Mouse (Mus musculus): ENCODE measurements around the gene Coq8a. TPM values are rescaled to one million over a fixed set of nuclear protein-coding genes. Genes with fewer than 3 reads are reported as not detected.

Gene Coq8a
- polyA plus RNA-seq, 1 experiment from 2014 or later: 2.7 TPM

GRCm38 (mm10) chr1:180195703-180196381 lies 3.6 kb downstream of the Coq8a start:
- Histone ChIP-seq H3K9ac (peak overlapping the region; percentile 40), H3K4me1 (peaks cover 11% of the 10 kb centered on the region), H3K27me3 (replicated peaks) (peaks cover 5% of the 10 kb centered on the region), H3K4me2 (peak overlapping the region; percentile 79), H3K4me3 (peak overlapping the region; percentile 64), H3K27ac (0 out of 2 replicates have a peak overlapping the region, but pooled peaks have one; percentile 51), H3K36me3 (replicated peaks) (no peaks in the 10 kb centered on the region), H3K9me3 (no peaks in the 10 kb centered on the region)
- ATAC-seq (replicated peaks): peak; percentile 100
- 2% methylated on average over 47 of the region's 57 CpGs for WGBS

- ATAC-seq (replicated peaks): peak; percentile 12; the same call in 1 of the 2 replicates
- Histone ChIP-seq H3K27ac (no peak overlapping the region), H3K27me3 (replicated peaks) (peaks cover 5% of the 10 kb centered on the region), H3K4me1 (peaks cover 11% of the 10 kb centered on the region), H3K9me3 (no peaks in the 10 kb centered on the region), H3K9ac (peak overlapping the region; percentile 40; the same call in 1 of the 2 replicates), H3K36me3 (replicated peaks) (no peaks in the 10 kb centered on the region), H3K4me2 (peak overlapping the region; percentile 79), H3K4me3 (peak overlapping the region; percentile 64)
- 31% methylated on average over 9 of the region's 9 CpGs for WGBS
These were observed 4.5 kb downstream of the Coq8a start for GRCm38 (mm10) chr1:180194781-180195471.

GRCm38 (mm10) chr1:180194048-180194447 lies 5.4 kb downstream of the Coq8a start:
- no peak for ATAC-seq (replicated peaks)
- no peak overlapping the region for H3K27ac ChIP-seq
- no peak overlapping the region for H3K4me3 ChIP-seq
- 92% methylated on average over 9 of the region's 9 CpGs for WGBS
- no peaks in the 10 kb centered on the region for H3K9me3 ChIP-seq
- H3K4me2 ChIP-seq: no peak overlapping the region
- H3K4me1 ChIP-seq: peaks cover 11% of the 10 kb centered on the region
- H3K27me3 ChIP-seq (replicated peaks): peaks cover 5% of the 10 kb centered on the region
- no peaks in the 10 kb centered on the region for H3K36me3 ChIP-seq (replicated peaks)
- no peak overlapping the region for H3K9ac ChIP-seq

- no peak overlapping the region for H3K4me3 ChIP-seq
- no peak overlapping the region for H3K9ac ChIP-seq
- ATAC-seq (replicated peaks): no peak
- H3K27ac ChIP-seq: no peak overlapping the region
- peaks cover 11% of the 10 kb centered on the region for H3K4me1 ChIP-seq
- WGBS: 82% methylated on average over 8 of the region's 8 CpGs
- no peaks in the 10 kb centered on the region for H3K36me3 ChIP-seq (replicated peaks)
- peaks cover 5% of the 10 kb centered on the region for H3K27me3 ChIP-seq (replicated peaks)
- H3K4me2 ChIP-seq: no peak overlapping the region
- no peaks in the 10 kb centered on the region for H3K9me3 ChIP-seq
These were observed 5.9 kb downstream of the Coq8a start for GRCm38 (mm10) chr1:180193391-180193935.

- H3K36me3 ChIP-seq (replicated peaks): no peaks in the 10 kb centered on the region
- H3K9me3 ChIP-seq: no peaks in the 10 kb centered on the region
- ATAC-seq (replicated peaks): no peak
- peaks cover 5% of the 10 kb centered on the region for H3K27me3 ChIP-seq (replicated peaks)
- no peak overlapping the region for H3K4me3 ChIP-seq
- no peak overlapping the region for H3K27ac ChIP-seq
- 66% methylated on average over 4 of the region's 4 CpGs for WGBS
- H3K9ac ChIP-seq: no peak overlapping the region
- no peak overlapping the region for H3K4me2 ChIP-seq
- peaks cover 11% of the 10 kb centered on the region for H3K4me1 ChIP-seq
These were observed 6.5 kb downstream of the Coq8a start for GRCm38 (mm10) chr1:180192866-180193265.

GRCm38 (mm10) chr1:180191651-180192220 lies 7.7 kb downstream of the Coq8a start:
- no peak overlapping the region for H3K27ac ChIP-seq
- WGBS: 68% methylated on average over 7 of the region's 7 CpGs
- H3K4me2 ChIP-seq: no peak overlapping the region
- ATAC-seq (replicated peaks): no peak
- H3K9me3 ChIP-seq: no peaks in the 10 kb centered on the region
- no peak overlapping the region for H3K9ac ChIP-seq
- no peak overlapping the region for H3K4me3 ChIP-seq
- H3K4me1 ChIP-seq: peaks cover 11% of the 10 kb centered on the region
- H3K27me3 ChIP-seq (replicated peaks): peaks cover 5% of the 10 kb centered on the region
- H3K36me3 ChIP-seq (replicated peaks): no peaks in the 10 kb centered on the region

GRCm38 (mm10) chr1:180191112-180191511 lies 8.3 kb downstream of the Coq8a start:
- Histone ChIP-seq H3K36me3 (replicated peaks) (no peaks in the 10 kb centered on the region), H3K9me3 (no peaks in the 10 kb centered on the region), H3K4me1 (peaks cover 6% of the 10 kb centered on the region), H3K4me2 (no peak overlapping the region), H3K9ac (no peak overlapping the region), H3K27ac (no peak overlapping the region), H3K4me3 (no peak overlapping the region), H3K27me3 (replicated peaks) (peaks cover 5% of the 10 kb centered on the region)
- ATAC-seq (replicated peaks): no peak
- WGBS: 88% methylated on average over 8 of the region's 8 CpGs

- Histone ChIP-seq H3K4me3 (no peak overlapping the region), H3K4me1 (no peaks in the 10 kb centered on the region), H3K27me3 (replicated peaks) (peaks cover 4% of the 10 kb centered on the region; the same call in 1 of the 2 replicates), H3K27ac (no peak overlapping the region), H3K36me3 (replicated peaks) (no peaks in the 10 kb centered on the region), H3K9me3 (no peaks in the 10 kb centered on the region), H3K4me2 (no peak overlapping the region), H3K9ac (no peak overlapping the region)
- 90% methylated on average over 4 of the region's 4 CpGs for WGBS
- ATAC-seq (replicated peaks): no peak
These were observed 10.5 kb downstream of the Coq8a start for GRCm38 (mm10) chr1:180188951-180189350.

- Histone ChIP-seq H3K4me2 (no peak overlapping the region), H3K9me3 (no peaks in the 10 kb centered on the region), H3K4me3 (no peak overlapping the region), H3K27ac (no peak overlapping the region), H3K4me1 (no peaks in the 10 kb centered on the region), H3K27me3 (replicated peaks) (no peaks in the 10 kb centered on the region), H3K36me3 (replicated peaks) (no peaks in the 10 kb centered on the region), H3K9ac (no peak overlapping the region)
- 88% methylated on average over 3 of the region's 3 CpGs for WGBS
- ATAC-seq (replicated peaks): no peak
These were observed 13.0 kb downstream of the Coq8a start for GRCm38 (mm10) chr1:180186371-180186770.

- no peaks in the 10 kb centered on the region for H3K27me3 ChIP-seq (replicated peaks)
- H3K27ac ChIP-seq: no peak overlapping the region
- no peak overlapping the region for H3K4me3 ChIP-seq
- H3K4me2 ChIP-seq: no peak overlapping the region
- no peak overlapping the region for H3K9ac ChIP-seq
- 63% methylated on average over 5 of the region's 5 CpGs for WGBS
- H3K9me3 ChIP-seq: no peaks in the 10 kb centered on the region
- no peak for ATAC-seq (replicated peaks)
- no peaks in the 10 kb centered on the region for H3K36me3 ChIP-seq (replicated peaks)
- H3K4me1 ChIP-seq: no peaks in the 10 kb centered on the region
These were observed 13.5 kb downstream of the Coq8a start for GRCm38 (mm10) chr1:180185877-180186276.

GRCm38 (mm10) chr1:180184768-180185167 lies 14.6 kb downstream of the Coq8a start:
- Histone ChIP-seq H3K9me3 (no peaks in the 10 kb centered on the region), H3K27me3 (replicated peaks) (no peaks in the 10 kb centered on the region), H3K27ac (no peak overlapping the region), H3K4me1 (no peaks in the 10 kb centered on the region), H3K9ac (no peak overlapping the region), H3K36me3 (replicated peaks) (no peaks in the 10 kb centered on the region), H3K4me2 (no peak overlapping the region), H3K4me3 (no peak overlapping the region)
- no peak for ATAC-seq (replicated peaks)
- 55% methylated on average over 7 of the region's 7 CpGs for WGBS

GRCm38 (mm10) chr1:180183525-180184159 lies 15.8 kb downstream of the Coq8a start:
- no peak for ATAC-seq (replicated peaks)

More at GRCm38 (mm10) chr1:180183525-180184159, 15.8 kb downstream of the Coq8a start:
- no peaks in the 10 kb centered on the region for H3K4me1 ChIP-seq
- H3K4me2 ChIP-seq: no peak overlapping the region
- no peak overlapping the region for H3K9ac ChIP-seq
- H3K27me3 ChIP-seq (replicated peaks): no peaks in the 10 kb centered on the region
- H3K27ac ChIP-seq: no peak overlapping the region
- no peak overlapping the region for H3K4me3 ChIP-seq
- 87% methylated on average over 6 of the region's 6 CpGs for WGBS
- no peaks in the 10 kb centered on the region for H3K9me3 ChIP-seq
- no peaks in the 10 kb centered on the region for H3K36me3 ChIP-seq (replicated peaks)

Data from midbrain, embryonic 15.5 days (tissue).